Mouse (Mus musculus): Measurements from ENCODE around the gene Comt.

The Comt gene

GRCm38 (mm10) chr16:18430641-18431212 is 4.1 kb upstream of the Comt start:
- no peak for DNase-seq

GRCm38 (mm10) chr16:18429641-18430040 is 3.0 kb upstream of the Comt start:
- DNase-seq = no peak

GRCm38 (mm10) chr16:18428516-18429042 is 1.9 kb upstream of the Comt start:
- no peak for DNase-seq

DNA sequence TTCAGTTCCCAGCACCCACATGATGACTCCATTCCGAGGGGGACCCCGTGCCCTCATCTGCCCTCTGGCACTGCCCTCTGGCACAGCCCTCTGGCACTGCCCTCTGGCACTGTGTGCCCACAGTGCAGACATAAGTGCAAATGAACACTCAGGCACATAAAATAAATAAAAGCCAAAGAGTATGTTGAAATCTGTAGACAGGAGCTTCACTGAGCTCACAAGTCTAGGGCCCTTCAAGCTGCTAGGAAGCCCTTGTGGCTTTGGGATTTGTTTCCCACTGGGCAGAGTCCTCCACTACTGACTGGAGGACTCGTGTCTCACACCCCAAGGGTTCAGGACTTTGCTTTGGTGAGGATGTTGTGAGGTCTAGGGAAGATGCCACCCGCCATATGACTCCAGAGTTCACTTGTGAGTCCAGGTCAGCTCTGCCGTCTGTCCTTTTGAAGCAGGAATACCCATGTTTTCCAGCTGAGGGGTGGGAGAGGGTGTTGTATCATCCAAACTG is 1.4 kb upstream of the Comt start:
- DNase-seq = no peak

DNA sequence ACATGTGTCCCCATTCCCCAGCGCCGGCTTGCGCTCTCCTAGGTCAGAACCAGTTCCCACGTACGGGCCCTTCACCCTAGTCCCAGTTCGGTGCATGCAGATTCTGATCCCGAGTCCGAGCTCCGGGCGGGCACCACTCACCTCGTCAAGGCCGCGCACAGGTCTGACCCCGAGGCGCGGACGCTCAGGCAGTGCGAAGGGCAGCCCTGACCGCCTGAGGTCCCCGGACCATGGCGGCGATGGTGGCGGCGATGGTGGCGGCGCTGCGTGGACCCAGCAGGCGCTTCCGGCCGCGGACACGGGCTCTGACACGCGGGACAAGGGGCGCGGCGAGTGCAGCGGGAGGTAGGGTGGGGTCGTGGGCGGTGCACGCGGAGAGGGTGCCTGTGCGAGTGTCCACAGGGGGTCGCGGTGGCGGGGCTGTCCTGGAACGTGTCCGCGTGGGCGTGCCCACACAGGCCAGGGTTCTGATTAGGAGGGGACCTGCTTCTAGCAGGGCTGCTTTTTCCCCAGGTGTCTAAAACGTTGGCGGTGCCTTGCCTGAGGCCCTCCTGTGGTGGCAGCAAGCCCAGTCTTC is 349 bp downstream of the Comt start, which contains the start of gene Txnrd2:
Gene Txnrd2, plus strand, starts transcription at position 170 of the 577 bp plus-strand sequence.
- peak; percentile 78 for DNase-seq

- DNase-seq = no peak
Measured at GRCm38 (mm10) chr16:18425475-18426214, 1.0 kb downstream of the Comt start.

GRCm38 (mm10) chr16:18424364-18425045 is 2.1 kb downstream of the Comt start:
- DNase-seq = no peak

DNA sequence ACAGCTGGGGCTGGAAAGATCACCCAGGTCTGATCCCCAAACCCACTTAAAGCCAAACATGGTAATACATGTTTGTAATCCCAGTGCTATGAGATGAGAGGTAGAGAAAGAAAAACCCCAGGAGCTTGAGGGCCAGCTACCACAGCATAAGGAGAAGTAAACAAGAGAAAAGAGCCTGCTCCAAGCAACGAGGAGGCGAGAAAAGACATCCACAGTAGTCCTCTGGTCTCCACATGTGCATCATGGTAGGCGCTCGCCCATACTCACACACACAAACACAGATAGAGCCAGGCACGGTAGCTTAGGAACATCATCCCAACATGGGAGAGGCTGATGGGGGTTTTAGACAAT is 2.8 kb downstream of the Comt start:
- DNase-seq = no peak

DNA sequence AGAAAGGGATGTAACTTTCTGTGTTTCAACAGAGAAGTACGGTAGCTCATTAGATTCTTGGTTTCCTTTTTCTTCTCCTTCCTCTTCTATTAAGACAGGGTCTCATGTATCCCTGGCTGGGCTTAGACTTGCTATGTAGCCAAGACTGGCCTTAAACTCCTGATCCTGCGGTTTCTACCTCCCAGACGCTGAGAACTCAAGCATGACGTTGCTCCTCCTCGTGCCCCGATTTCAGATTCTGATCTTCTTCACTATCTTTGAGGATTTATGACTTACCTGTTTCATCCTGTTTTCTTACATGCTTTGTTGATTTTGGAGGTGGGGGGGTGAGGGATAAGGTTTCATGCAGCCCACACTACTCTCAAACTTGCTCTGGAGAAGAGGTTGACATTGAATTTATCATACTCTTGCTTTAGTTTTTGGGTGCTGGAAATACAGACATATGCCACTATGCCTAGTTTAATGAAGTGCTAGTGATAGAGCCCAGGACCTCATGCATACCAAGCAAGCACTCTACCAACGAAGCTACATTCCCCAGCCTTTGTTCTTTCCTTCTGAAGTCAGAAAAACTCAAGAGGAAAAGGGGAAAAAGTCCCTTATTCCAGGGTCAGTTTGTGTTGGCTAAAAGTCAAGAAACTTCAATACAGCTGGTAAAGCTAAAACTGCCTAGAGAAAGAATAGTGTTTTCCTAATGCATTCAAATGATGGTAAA is 3.3 kb downstream of the Comt start:
- DNase-seq = no peak

GRCm38 (mm10) chr16:18420571-18420970 is 6.1 kb downstream of the Comt start:
- no peak for DNase-seq

- no peak for DNase-seq
Measured at GRCm38 (mm10) chr16:18419603-18420026, 7.0 kb downstream of the Comt start.

DNA sequence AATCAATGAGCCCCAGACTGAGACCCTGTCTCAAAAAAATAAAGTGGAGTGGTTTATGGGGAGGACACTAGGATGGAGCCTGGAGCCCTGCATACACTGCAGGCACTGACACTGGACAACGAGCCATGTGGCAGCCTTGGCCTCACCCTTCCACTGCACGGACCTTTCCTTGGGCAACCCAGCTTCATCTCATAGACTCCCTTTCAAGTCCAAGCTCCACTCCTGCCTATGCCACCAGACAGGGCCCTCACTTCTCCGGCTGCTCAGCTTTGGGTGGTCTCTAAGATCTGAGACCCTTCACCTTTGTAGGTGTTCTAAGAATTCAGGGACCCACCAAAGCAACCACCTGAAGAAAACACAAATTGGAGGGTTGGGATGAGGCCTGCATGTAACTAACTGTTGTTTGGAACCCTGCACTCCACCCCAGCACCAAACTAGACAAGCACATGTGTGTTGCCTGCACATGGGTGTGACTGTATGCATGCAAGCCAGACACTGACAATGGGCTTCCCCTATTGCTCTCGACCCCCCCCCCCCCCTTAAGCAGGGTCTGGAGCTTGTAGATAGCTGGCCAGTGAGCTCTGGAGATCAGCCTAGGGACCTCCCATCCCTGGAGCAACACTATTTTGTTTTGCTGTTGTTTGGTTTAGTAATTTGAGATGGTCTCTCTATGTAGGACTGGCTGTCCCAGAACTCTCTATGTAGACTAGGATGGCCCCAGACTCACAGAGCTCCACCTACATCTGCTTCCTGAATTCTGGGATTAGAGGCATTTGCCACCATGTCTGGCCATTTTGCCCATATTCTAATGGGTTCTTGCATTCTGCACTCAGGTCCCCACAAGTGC is 7.7 kb downstream of the Comt start:
- DNase-seq = no peak

GRCm38 (mm10) chr16:18417491-18417890 is 9.2 kb downstream of the Comt start:
- DNase-seq = no peak

- DNase-seq = no peak
Measured at GRCm38 (mm10) chr16:18416837-18417236, 9.8 kb downstream of the Comt start.

GRCm38 (mm10) chr16:18416094-18416761 is 10.4 kb downstream of the Comt start:
- DNase-seq = peak; percentile 55

DNA sequence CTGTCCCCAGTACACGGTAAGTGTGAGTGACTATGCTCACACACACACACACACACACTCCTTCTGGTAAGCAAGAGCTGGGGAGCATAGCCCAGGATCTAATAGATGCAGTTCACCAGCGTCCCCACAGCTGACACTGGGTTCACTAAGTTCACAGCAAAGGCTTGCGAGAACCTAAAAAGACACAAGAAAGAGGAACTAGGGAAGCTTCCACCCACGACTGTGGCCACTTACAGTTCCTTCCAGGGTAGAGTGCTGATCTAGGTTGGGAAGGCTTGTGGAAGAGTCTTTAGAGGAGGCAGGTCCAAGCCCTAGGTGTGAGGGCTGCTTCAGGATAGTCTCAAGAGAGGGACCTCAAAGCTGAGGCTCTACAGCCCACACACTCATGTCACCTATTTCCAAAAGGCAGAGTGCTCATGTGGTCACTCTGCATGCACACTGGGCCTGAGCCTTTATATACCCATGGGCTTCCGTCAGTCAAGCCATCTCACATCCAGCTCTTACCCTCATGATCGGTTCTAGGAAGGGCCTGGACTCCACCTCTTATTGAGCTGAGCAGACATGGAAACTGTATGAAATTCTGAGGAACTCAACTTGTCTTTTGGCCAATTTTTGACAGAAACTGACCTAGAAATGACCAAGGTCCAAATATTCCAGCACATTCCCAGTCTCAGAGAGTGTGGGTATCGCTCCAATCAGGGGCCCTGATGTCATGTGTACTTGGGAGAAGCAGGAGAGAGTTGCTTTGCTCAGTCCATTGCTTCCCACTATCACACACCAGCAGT is 13.4 kb downstream of the Comt start:
- DNase-seq = no peak

DNA sequence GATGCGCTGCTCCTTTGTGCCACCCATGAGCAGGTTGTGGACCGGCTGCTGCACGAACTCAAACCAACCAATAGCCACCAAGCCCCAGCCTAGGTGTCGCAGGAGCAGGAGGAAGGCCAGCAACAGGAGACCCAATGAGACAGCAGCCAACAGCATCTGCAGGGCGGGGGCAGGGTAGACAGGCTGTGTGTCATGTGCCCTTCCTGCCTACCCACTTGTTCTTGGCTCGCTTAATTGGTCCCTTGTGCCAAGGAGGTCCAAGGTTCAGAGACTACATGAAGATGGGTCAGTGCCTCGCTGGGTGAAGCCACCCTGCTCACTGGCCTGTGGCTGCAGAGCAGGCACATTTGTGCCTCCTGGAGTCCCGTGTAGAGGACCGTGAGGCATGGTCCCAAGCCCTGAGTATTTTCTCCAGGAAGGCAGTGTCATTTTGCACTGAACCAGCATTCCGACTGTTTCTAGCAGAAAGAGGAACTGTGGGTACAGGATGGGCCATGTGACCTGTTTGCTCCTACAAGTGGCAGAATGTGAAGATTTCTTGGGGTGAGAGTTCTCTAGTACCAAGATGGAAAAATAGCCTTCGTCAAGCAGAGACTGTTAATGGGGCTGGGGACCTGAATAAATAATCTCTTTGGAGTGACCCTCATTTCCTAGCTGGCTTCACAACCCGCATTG is 14.7 kb downstream of the Comt start:
- no peak for DNase-seq

GRCm38 (mm10) chr16:18411026-18411649 is 15.5 kb downstream of the Comt start:
- no peak for DNase-seq

DNA sequence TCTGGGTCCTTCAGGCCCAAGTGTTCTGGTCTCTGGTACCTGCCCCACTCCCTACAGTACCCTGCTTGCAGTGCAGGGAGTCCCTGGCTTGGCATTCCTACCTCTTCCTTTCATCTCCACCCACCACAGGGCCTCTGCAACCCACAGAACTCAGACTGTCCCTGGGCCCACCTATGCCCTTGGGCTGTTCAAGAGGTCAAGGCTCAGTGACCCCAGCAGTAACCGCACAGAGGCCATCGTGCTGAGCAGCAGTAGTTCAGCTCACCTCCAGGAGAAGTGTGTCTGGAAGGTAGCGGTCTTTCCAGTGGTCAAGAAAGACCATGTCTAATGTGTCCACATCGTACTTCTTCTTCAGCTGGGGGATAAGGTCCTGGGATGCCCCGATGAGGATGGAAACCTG is 16.2 kb downstream of the Comt start:
- DNase-seq = no peak
